Mouse (Mus musculus) adrenal gland, postnatal 36 days (tissue): ENCODE results near the gene Sox6. TPM values are rescaled to one million over a fixed set of nuclear protein-coding genes. Genes with fewer than 3 reads are reported as not detected.

Experiments
- total RNA-seq, 2 experiments: library from RNA; stranded (reverse); gene quantifications; 2 replicates each; pipeline ENCODE4 v1.2.3; 2021

The Sox6 gene
- total RNA-seq, 2 experiments from 2014 or later = 11.5 to 15.7 TPM

Other genes starting within 250 kb of the Sox6 start
- gene 1110004F10Rik, start 601 bp upstream of the Sox6 start, total RNA-seq = 100 to 1,000 TPM; 118 TPM
- gene Gm4353, start 45.8 kb upstream of the Sox6 start, total RNA-seq = 1 to 10 TPM; 4.2 to 5.4 TPM